Mouse (Mus musculus): Measurements from ENCODE around the gene Cyp2d12. TPM values are rescaled to one million over a fixed set of nuclear protein-coding genes. Genes with fewer than 3 reads are reported as not detected.
"Not testable (repeated sequence)": the region's sequence is repeated elsewhere in the genome, so short reads cannot be mapped to it uniquely, and the experiment has no call there.

Gene Cyp2d12
- under 1 TPM in 1 of 2 experiments, not detected in 1; 0.27 TPM for total RNA-seq (2021)
- long read RNA-seq, experiment 1 = 0 reads
- long read RNA-seq, experiment 2, transcript Cyp2d12-201 (9 exons, 1,654 nt) = major isoform, 5 of 10 reads
- long read RNA-seq, experiment 2, partial matches to known transcripts = 0 of 10 reads
- long read RNA-seq, experiment 2, other reads (novel, unspliced or antisense) = 3 of 10 reads

- no peak for DNase-seq
These were observed at the start of gene Cyp2d12 for GRCm38 (mm10) chr15:82554531-82555230. TSS of gene Cyp2d12 (plus strand) at chr15:82555072.

- no peak for DNase-seq
These were observed 47.9 kb upstream of the Cyp2d12 start for GRCm38 (mm10) chr15:82506971-82507370.

GRCm38 (mm10) chr15:82507740-82508139, 47.1 kb upstream of the Cyp2d12 start:
- DNase-seq = not testable (repeated sequence)

- not testable (repeated sequence) for DNase-seq
These were observed 45.4 kb upstream of the Cyp2d12 start for GRCm38 (mm10) chr15:82509495-82509894.

- DNase-seq = not testable (repeated sequence)
These were observed 44.4 kb upstream of the Cyp2d12 start for GRCm38 (mm10) chr15:82510500-82510899.

GRCm38 (mm10) chr15:82512111-82512510, 42.8 kb upstream of the Cyp2d12 start:
- not testable (repeated sequence) for DNase-seq

GRCm38 (mm10) chr15:82516174-82516573, 38.7 kb upstream of the Cyp2d12 start:
- not testable (repeated sequence) for DNase-seq

- DNase-seq = not testable (repeated sequence)
These were observed 27.5 kb upstream of the Cyp2d12 start for GRCm38 (mm10) chr15:82527371-82527770.

- DNase-seq = not testable (repeated sequence)
These were observed 22.2 kb upstream of the Cyp2d12 start for GRCm38 (mm10) chr15:82532721-82533120.

GRCm38 (mm10) chr15:82542976-82543375, 11.9 kb upstream of the Cyp2d12 start:
- not testable (repeated sequence) for DNase-seq

- DNase-seq = not testable (repeated sequence)
These were observed 10.3 kb upstream of the Cyp2d12 start for GRCm38 (mm10) chr15:82544561-82544960.

GRCm38 (mm10) chr15:82547753-82548152, 7.1 kb upstream of the Cyp2d12 start:
- DNase-seq = not testable (repeated sequence)

- DNase-seq = not testable (repeated sequence)
These were observed 1.7 kb upstream of the Cyp2d12 start for GRCm38 (mm10) chr15:82553211-82553610.

- no peak for DNase-seq
These were observed 18.0 kb downstream of the Cyp2d12 start for GRCm38 (mm10) chr15:82572856-82573255.

- no peak for DNase-seq
These were observed 24.2 kb downstream of the Cyp2d12 start for GRCm38 (mm10) chr15:82579071-82579470.

- no peak for DNase-seq
These were observed 27.7 kb downstream of the Cyp2d12 start for GRCm38 (mm10) chr15:82582621-82583020.

Small RNAs within 50 kb of the gene (microRNA-seq; reads per million reads assigned to microRNA genes)
- not detected for gene Gm27924
- not detected for gene Gm28023

Other genes starting within 250 kb of the Cyp2d12 start
- 10 to 100 TPM; 57.0 to 62.5 TPM for gene Naga, start 216.1 kb upstream of the Cyp2d12 start, total RNA-seq (2021)
- 1 to 10 TPM; 3.5 to 3.7 TPM for gene Pheta2, start 216.1 kb upstream of the Cyp2d12 start, total RNA-seq (2021)
- gene Smdt1, start 216.1 kb upstream of the Cyp2d12 start, total RNA-seq (2021) = 100 to 1,000 TPM; 159 to 168 TPM
- gene Ndufa6, start 200.8 kb upstream of the Cyp2d12 start, total RNA-seq (2021) = 100 to 1,000 TPM; 629 to 669 TPM
- gene Cyp2d22, start 174.8 kb upstream of the Cyp2d12 start, total RNA-seq (2021) = 10 to 100 TPM; 32.2 to 35.4 TPM
- under 1 TPM in 1 of 2 experiments, not detected in 1; 0.69 TPM for gene Cyp2d11, start 161.1 kb upstream of the Cyp2d12 start, total RNA-seq (2021)
- gene Cyp2d10, start 147.9 kb upstream of the Cyp2d12 start, total RNA-seq (2021) = 10 to 100 TPM; 28.6 to 68.7 TPM
- gene Cyp2d9, start 121.6 kb upstream of the Cyp2d12 start, total RNA-seq (2021) = 1 to 10 TPM; 5.8 to 9.9 TPM
- gene Cyp2d34, start 65.9 kb downstream of the Cyp2d12 start, total RNA-seq (2021) = not detected
- 1 to 10 TPM; 1.8 to 3.6 TPM for gene Cyp2d40, start 209.1 kb downstream of the Cyp2d12 start, total RNA-seq (2021)
- 100 to 1,000 TPM in 1 of 2 experiments, 10 to 100 TPM in 1; 75.9 to 190 TPM for gene Cyp2d26, start 239.2 kb downstream of the Cyp2d12 start, total RNA-seq (2021)